Mouse (Mus musculus) intestine, embryonic 14.5 days (tissue): ENCODE data around the gene Bst1. TPM values are rescaled to one million over a fixed set of nuclear protein-coding genes. Genes with fewer than 3 reads are reported as not detected.

Source experiments
- ATAC-seq: fragments of 200-750 bp; cut with Nextera tagmentation; replicated peaks from 2 replicates; pipeline ENCODE4 v1.8.0; 2017; ENCODE audit warnings: low read depth, moderate number of reproducible peaks, moderate TSS enrichment, moderate library complexity; ENCODE audit not compliant: low FRiP score, low TSS enrichment
- DNase-seq: peaks from one replicate; pipeline ENCODE4 v3.0.0-alpha.2; 2018; ENCODE audit warnings: low spot score
- H3K27ac ChIP-seq: fragments of 300-500 bp; sonication (generic); 2 replicates; pipeline ENCODE4 v1.5.1; 2014; ENCODE audit warnings: low read depth, mild to moderate bottlenecking, control low read depth
- H3K27me3 ChIP-seq: fragments of 300-500 bp; sonication (generic); replicated peaks from 2 replicates; pipeline ENCODE4 v1.6.1; 2014; ENCODE audit warnings: low read length, control low read depth; ENCODE audit not compliant: control insufficient read depth, insufficient read depth
- H3K36me3 ChIP-seq: fragments of 300-500 bp; sonication (generic); 2 replicates; pipeline ENCODE4 v1.6.1; 2014; ENCODE audit warnings: low read length, control low read depth; ENCODE audit not compliant: control insufficient read depth, insufficient read depth
- H3K4me1 ChIP-seq: fragments of 300-500 bp; sonication (generic); replicated peaks from 2 replicates; pipeline ENCODE4 v1.6.1; 2014; ENCODE audit warnings: low read length, control low read depth, mixed read lengths; ENCODE audit not compliant: control insufficient read depth, insufficient read depth
- H3K4me2 ChIP-seq: fragments of 300-500 bp; sonication (generic); 2 replicates; pipeline ENCODE4 v1.6.1; 2014; ENCODE audit warnings: low read length
- H3K4me3 ChIP-seq: fragments of 300-500 bp; sonication (generic); 2 replicates; pipeline ENCODE4 v1.5.1; 2014; ENCODE audit warnings: low read depth, low read length, control low read depth, mixed read lengths
- H3K9ac ChIP-seq: fragments of 300-500 bp; sonication (generic); 2 replicates; pipeline ENCODE4 v1.6.1; 2014; ENCODE audit warnings: mild to moderate bottlenecking, low read length
- H3K9me3 ChIP-seq: fragments of 300-500 bp; sonication (generic); 2 replicates; pipeline ENCODE4 v1.6.1; 2016; ENCODE audit warnings: low read length, control low read depth; ENCODE audit not compliant: control insufficient read depth
- WGBS: fragments of 180-500 bp; shearing (Covaris S2); extraction: QIAGEN DNeasy Blood & Tissue Kit; methylation state at CpG from one replicate; pipeline ENCODE4 v1.1.7; 2014; 5-methylcytosine and 5-hydroxymethylcytosine counted together
- polyA plus RNA-seq: library from polyadenylated mRNA; unstranded; fragments of >200 nt; fragmentation: Nextera tagmentation; extraction: Ambion mirVana; gene quantifications from 2 replicates; pipeline ENCODE4 v1.2.1, GENCODE M21; 2014

The Bst1 gene
- polyA plus RNA-seq, result 0.26 and 0.38 TPM in 2 replicates

DNA sequence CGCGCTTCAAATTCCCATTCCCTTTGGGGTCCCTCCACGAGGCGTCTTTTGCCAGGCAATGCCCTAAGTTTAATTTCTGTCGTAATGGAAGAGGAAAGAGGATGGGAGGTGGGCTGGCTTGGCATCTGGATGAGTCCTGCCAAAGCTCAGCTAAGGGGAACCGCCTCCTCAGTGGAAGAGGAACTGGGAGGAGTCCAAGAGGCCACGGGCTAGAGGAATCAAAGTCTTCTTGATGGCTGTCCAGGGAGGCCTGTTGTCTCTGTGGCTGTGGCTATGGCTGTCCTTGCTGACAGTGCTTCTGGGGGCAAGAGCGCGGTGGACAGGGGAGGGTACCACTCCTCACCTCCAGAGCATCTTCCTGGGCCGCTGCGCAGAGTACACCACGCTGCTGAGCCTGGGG is at the start of gene Bst1:
Gene Bst1, plus strand, starts transcription at position 191 of the 400 bp plus-strand sequence.
- Histone ChIP-seq H3K36me3 (no peaks in the 10 kb centered on the region), H3K9me3 (no peaks in the 10 kb centered on the region), H3K4me1 (no peaks in the 10 kb centered on the region), H3K4me2 (no peak within 1 kb of the TSS), H3K4me3 (no peak within 1 kb of the TSS), H3K9ac (no peak within 1 kb of the TSS), H3K27ac (no peak within 1 kb of the TSS), H3K27me3 (no peaks in the 10 kb centered on the region)
- no peak for DNase-seq
- WGBS, result 48% methylated on average over 12 of the region's 12 CpGs
- no peak for ATAC-seq

DNA sequence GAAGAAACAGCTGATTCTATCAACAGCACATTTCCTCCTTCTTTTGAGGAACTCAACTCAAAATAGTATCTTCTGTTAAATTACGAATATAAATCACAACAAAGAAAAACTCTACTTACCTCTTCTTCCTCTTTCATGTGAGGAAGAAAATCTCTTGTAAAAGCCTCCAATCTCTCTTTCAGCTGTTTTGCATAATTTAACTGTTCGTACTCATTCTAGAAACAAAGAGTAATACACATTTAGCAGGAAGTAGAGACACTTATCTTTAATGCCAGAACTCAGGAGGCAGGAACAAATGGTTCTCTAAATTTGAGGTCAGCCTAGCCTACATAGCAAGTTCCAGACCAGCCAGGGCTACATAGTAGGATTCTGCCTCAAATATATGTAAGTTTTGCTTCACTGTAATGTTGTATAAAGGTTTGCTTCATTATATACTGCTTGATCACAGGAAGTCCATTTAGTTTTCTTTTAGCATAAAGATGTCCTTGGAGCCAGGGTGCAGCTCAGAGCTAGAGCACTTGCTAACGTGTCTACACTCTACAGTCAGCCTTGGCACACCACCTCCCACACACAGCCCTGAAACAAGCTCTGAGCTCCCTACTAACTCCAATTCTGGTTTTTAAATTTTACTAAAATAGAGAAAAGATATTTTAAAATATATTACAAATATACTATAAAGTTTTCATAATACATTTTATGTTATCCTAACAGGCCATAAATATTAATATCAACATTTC is 47.9 kb upstream of the Bst1 start:
- Histone ChIP-seq H3K4me2 (no peak overlapping the region), H3K9ac (no peak overlapping the region), H3K27ac (no peak overlapping the region), H3K9me3 (no peaks in the 10 kb centered on the region), H3K27me3 (no peaks in the 10 kb centered on the region), H3K36me3 (peaks cover 46% of the 10 kb centered on the region), H3K4me3 (no peak overlapping the region), H3K4me1 (no peaks in the 10 kb centered on the region)
- WGBS, result 82% methylated on average over 3 of the region's 3 CpGs
- ATAC-seq (no peak), DNase-seq (no peak)

DNA sequence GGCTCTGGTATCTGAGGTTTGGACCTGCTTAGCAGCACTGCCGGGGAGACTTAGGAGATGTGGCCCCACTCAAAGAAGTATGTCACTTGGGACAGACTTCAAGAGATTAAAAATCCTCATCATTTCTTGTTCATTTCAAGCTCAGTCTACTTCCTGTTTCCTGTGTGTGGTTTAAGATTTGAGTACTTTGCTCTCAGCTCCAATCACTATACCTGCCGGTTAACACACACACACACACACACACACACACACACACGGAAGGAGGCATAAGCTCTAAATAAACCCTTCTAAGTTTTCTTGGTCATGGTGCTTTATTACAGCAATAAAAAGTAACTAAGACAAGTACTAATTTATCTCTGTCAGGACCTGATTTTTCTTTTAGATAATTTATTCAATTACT is 47.1 kb upstream of the Bst1 start:
- DNase-seq (no peak), ATAC-seq (no peak)
- H3K27me3 ChIP-seq, result no peaks in the 10 kb centered on the region
- no peaks in the 10 kb centered on the region for H3K4me1 ChIP-seq
- H3K4me3 ChIP-seq, result no peak overlapping the region
- H3K4me2 ChIP-seq, result no peak overlapping the region
- 76% methylated on average over 3 of the region's 3 CpGs for WGBS
- H3K27ac ChIP-seq, result no peak overlapping the region
- H3K9me3 ChIP-seq, result no peaks in the 10 kb centered on the region
- peaks cover 38% of the 10 kb centered on the region for H3K36me3 ChIP-seq
- no peak overlapping the region for H3K9ac ChIP-seq

GRCm38 (mm10) chr5:43776407-43776806 is 42.3 kb upstream of the Bst1 start:
- Histone ChIP-seq H3K27me3 (no peaks in the 10 kb centered on the region), H3K27ac (no peak overlapping the region), H3K4me1 (peaks cover 14% of the 10 kb centered on the region), H3K4me2 (no peak overlapping the region), H3K9me3 (no peaks in the 10 kb centered on the region), H3K36me3 (0 out of 2 replicates have a peak, but pooled peaks cover 3% of the 10 kb centered on the region), H3K4me3 (no peak overlapping the region), H3K9ac (no peak overlapping the region)
- DNase-seq (no peak), ATAC-seq (no peak)

DNA sequence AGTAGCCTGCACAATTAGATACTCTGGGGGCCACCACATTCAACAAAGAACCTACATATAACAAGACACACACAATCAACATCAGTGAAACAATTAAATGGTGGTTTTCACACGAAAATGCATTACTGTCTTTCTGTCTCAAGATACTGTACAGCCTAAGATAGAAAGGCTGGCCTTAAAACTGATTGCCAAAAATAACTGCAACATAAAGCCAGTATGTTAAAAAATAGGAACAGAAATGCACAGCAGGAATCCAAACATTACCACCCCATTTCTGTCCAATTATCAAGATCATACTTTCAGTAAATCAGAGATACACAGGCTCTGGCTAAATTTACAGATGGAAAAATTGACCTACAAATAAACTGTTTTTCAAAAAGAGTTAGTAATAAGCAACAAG is 41.7 kb upstream of the Bst1 start:
- H3K27me3 ChIP-seq, result no peaks in the 10 kb centered on the region
- no peak for ATAC-seq
- no peak overlapping the region for H3K4me3 ChIP-seq
- WGBS, result 58% methylated on average over 1 of the region's 1 CpGs
- H3K36me3 ChIP-seq, result 0 out of 2 replicates have a peak, but pooled peaks cover 3% of the 10 kb centered on the region
- no peak overlapping the region for H3K4me2 ChIP-seq
- no peak overlapping the region for H3K9ac ChIP-seq
- H3K9me3 ChIP-seq, result no peaks in the 10 kb centered on the region
- no peak for DNase-seq
- no peak overlapping the region for H3K27ac ChIP-seq
- peaks cover 14% of the 10 kb centered on the region for H3K4me1 ChIP-seq

GRCm38 (mm10) chr5:43778583-43778982 is 40.1 kb upstream of the Bst1 start:
- no peak overlapping the region for H3K27ac ChIP-seq
- no peak for ATAC-seq
- no peak overlapping the region for H3K9ac ChIP-seq
- 0 out of 2 replicates have a peak, but pooled peaks cover 3% of the 10 kb centered on the region for H3K36me3 ChIP-seq
- H3K9me3 ChIP-seq, result no peaks in the 10 kb centered on the region
- no peak overlapping the region for H3K4me2 ChIP-seq
- peaks cover 14% of the 10 kb centered on the region for H3K4me1 ChIP-seq
- H3K27me3 ChIP-seq, result no peaks in the 10 kb centered on the region
- 89% methylated on average over 3 of the region's 3 CpGs for WGBS
- DNase-seq, result no peak
- H3K4me3 ChIP-seq, result no peak overlapping the region

- 0 out of 2 replicates have a peak, but pooled peaks cover 3% of the 10 kb centered on the region for H3K36me3 ChIP-seq
- DNase-seq (peak; percentile 77), ATAC-seq (peak; percentile 73)
- H3K4me1 ChIP-seq, result peaks cover 14% of the 10 kb centered on the region
- H3K9ac ChIP-seq, result peak overlapping the region; percentile 96
- no peaks in the 10 kb centered on the region for H3K9me3 ChIP-seq
- H3K27me3 ChIP-seq, result no peaks in the 10 kb centered on the region
- H3K4me2 ChIP-seq, result peak overlapping the region; percentile 75
- H3K27ac ChIP-seq, result peak overlapping the region; percentile 97
- peak overlapping the region; percentile 90 for H3K4me3 ChIP-seq
- WGBS, result under 1% methylated on average over 39 of the region's 61 CpGs
Observed at GRCm38 (mm10) chr5:43781423-43781976, 37.2 kb upstream of the Bst1 start.

DNA sequence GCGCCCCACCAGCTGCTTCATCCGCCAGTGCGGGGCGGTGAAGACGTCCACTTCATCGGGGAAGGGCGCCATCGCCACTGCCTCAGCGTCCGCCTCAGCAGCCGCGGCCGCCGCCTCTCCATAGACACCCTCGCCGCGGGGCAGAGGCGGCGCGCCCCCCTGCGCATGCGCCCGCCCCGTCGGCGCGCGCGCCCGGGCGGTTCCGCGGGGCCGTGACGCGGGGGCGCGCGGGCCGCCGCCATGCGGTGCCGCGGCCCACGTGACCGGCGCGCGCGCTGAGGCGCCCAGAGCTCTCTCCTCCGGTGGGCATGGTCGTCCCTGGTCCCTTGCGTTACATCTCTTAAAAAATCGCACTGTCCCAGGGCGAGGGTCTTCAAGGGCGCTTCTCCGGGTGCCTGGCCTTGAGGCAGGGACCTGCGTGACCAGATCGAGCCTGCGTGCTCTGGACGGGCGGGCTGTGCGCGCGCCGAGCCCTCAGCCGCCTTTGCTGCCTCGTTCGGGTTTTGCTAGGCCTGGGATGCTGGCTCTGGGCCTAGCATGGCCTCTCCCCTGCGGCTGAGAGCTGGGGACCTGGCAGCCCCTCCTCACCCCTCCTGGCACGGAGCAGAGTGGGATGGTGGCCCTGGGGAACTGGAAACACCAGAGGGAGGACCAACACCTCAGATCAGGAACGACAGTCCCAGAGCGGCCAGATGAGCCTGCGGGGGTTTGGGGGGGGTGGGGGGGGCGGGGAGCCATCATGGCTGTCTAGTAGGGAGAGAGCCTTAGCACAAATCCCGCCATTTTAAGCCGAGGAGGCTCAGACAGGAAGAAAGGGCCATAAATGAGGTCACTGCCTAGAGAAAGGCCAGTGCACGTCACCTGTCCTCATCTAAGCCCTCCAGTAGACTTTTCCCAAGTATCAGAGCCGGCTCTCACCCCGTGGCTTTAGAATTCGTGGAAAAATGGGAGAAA is 36.4 kb upstream of the Bst1 start:
- WGBS, result 3% methylated on average over 78 of the region's 82 CpGs
- peak; percentile 91 for ATAC-seq
- H3K36me3 ChIP-seq, result 0 out of 2 replicates have a peak, but pooled peaks cover 3% of the 10 kb centered on the region

More for the DNA sequence above, 36.4 kb upstream of the Bst1 start:
- H3K9me3 ChIP-seq, result no peaks in the 10 kb centered on the region
- peak overlapping the region; percentile 90 for H3K4me3 ChIP-seq
- H3K9ac ChIP-seq, result peak overlapping the region; percentile 96
- H3K4me2 ChIP-seq, result peak overlapping the region; percentile 75
- peak; percentile 93 for DNase-seq
- peak overlapping the region; percentile 97 for H3K27ac ChIP-seq
- peaks cover 11% of the 10 kb centered on the region for H3K4me1 ChIP-seq
- H3K27me3 ChIP-seq, result no peaks in the 10 kb centered on the region
